Mouse (Mus musculus): ENCODE measurements around the gene Trpv2.
A peak's percentile ranks its signal among the peaks of the same experiment; 100 is the strongest.

Gene Trpv2

DNA sequence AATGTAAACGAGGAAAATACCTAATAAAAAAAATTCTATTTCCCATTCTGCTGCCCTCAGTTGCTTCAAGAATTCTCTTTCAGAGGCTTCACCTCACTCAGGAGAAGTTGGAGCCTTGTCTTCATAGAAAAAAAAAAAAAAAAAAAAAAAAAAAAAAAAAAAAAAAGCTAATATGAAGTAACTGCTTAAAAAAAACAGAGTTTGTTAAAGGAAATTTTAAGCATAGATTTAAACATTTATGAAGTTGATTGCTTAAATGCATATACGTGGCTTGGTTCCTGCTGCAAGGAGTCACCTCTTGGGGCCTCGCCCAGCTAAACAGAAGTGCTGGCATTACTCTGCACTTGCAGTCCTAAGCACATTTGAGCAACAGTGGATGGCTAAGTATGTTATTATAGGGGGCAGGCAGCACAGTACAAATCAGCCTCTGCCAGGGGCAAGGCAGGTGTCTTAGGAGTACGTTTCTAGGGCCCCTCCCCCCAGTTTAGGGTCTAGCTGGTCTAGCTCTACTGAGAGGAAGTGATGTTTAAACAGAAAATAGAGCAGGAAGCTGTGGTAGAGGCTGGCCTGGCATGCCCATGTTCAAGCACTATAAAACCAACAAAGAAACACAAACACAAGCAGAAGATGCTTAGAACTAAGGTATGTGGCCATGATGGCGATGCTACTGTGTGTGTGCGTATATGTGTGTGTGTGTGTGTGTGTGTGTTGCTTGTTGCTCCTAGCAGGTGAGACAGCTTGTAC is at the start of gene Trpv2:
Trpv2 (plus strand) TSS at position 528 of the 744 bp plus-strand sequence.
- DNase-seq (ENCODE audit: low spot score in 2 of 2), result no peak

DNA sequence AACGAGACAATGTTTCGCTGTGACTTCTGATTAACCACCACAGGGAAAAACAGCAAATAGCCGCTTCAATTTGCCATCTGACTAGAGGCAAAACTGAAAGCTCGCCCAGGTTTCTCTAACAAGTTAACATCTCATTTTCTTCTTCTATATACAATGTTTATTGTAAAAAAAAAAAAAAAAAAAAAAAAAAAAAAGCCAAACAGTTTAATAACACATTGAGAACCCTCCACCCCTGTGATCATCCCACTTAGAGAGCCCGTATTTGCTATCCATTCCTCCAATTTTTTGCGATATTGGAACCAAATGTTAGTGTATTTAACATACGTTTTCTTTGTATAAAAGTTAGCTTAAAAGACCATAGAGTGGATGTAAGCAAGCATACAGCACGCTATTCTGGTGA is 37.2 kb upstream of the Trpv2 start:
- DNase-seq (ENCODE audit: low spot score in 2 of 2), result no peak

DNA sequence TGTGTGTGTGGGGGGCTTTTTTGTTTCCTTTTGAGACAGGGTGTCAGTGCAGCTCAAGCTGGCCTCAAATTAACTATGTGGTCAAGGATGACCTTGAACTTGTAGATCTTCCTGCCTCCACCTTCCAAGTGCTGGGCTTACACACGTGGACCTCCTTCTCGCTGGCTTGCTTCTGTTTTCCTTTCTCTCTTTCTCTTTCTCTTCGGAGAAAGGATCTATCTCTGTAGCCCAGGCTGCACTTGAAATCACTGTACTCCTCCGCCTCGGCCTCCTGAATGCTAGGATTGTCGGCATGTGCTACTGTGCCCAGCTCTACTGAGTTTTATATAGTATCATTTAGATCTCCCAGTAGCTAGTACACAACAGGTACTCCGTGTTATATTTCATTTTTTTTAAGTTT is 36.7 kb upstream of the Trpv2 start:
- DNase-seq (ENCODE audit: low spot score in 2 of 2), result no peak

DNA sequence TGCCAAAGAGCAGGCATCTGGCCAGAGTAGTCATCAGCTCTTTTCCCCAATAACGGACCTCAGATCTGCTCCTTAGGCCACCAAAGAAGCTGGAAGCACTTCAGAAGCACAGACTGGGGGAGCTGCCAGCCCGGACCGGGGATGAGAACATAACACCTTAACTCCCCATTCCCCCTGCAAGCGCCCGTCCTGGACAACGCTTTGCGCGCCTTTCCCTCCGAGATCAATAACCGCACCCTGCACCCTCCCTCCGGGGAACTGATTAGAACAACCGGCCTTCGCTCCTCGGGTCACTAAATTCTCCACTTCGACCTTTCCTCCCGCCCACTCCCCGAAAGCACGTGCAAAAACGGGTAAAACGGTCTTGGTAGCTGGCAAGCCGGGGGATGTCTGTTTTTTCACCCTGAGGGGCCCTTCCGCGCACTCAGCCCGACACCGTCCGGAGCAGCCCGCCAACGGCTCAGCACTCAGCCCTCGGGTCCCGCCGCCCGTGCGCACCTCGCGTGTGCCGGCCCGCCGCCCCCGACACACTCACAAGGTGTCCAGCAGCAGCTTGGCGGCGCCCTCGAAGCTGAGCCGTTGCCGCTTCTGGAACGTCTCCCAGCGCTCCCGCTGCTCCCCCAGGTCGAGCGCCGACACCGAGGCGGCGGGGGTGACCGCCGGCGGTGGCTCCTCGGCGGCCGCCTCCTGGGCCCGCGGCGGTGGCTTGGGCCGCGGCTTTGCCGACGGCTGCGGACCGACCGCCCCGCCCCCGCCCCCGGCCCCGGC is 35.8 kb upstream of the Trpv2 start:
- peak; percentile 44 to 46 for DNase-seq (ENCODE audit: low spot score in 2 of 2)

DNA sequence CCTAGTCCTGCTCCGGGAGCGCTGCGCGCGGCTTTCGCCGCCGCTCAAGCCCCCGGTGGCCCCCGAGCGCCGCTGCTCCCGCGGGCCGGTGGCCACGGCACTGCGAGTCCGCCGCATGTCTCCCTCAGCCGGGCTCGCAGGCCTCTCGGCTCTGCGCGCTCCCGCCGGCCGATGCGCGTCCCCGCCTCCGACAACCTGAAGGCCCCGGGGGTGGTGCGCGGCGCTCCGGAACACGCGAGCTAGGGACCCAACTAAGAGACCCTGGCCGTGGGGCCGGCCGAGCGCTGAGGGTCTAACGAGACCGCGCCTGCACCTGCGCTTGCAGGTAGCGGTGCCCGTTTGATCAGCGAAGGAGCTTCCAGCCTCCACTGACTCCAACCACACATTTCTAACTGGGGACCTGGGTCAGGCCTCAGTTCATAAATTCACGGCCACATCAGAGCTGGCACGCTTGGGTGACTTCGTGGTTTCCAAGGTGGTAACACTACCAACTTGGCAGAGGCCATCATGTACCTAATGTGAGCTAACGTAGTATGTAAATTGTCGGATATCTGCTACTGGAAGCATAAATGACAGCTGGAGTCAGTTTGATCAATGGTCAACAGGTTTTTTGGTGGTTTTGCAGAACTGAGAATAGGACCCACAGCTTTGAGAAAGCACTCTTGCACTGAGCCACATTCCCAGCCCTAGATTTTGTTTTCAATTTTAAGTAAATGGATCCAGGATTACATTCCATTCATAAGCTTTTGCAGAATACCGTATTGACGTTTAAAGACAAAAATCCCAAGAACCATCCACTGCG is 35.0 kb upstream of the Trpv2 start, which contains the start of gene Cenpv:
Cenpv (minus strand) TSS at position 173 of the 802 bp plus-strand sequence.
- peak; percentile 73 to 76 for DNase-seq (ENCODE audit: low spot score in 2 of 2)

DNA sequence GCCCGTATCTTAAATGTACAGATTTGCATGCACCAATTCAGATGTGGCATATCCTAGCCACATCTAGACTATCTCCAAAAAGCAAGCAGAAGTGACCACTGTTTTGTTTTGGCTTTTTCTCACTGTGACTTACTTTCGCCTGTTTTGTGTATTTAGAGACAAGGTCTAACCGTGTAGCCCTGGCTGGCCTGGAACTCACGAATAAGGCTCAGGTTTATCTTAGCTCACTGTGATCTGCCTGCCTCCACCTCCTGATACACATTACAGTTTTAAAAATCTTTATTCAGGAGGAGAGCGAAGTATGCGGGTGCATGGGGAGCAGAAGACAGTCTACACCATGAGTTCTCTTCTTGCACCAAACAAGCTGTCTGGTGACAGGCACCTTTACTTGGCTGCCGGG is 34.1 kb upstream of the Trpv2 start:
- no peak for DNase-seq (ENCODE audit: low spot score in 2 of 2)

DNA sequence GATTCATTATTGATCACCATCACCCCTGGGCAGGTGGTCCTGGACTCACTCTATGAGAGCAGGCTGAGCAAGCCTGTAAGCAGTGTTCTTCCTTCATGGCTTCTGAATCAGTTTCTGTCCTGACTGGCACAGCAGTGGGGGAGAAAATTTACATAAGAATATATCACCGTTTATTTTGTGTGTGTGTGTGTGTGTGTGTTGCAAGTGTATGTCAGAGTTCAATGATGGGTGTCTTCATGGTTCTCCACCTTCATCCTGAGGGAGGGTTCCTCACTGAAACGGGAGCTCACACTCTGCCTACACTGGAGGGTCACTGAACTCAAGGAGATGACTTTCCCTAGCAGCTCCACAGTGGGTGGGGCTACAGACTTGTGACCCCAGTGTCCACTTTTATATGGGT is 33.3 kb upstream of the Trpv2 start:
- no peak for DNase-seq (ENCODE audit: low spot score in 2 of 2)

DNA sequence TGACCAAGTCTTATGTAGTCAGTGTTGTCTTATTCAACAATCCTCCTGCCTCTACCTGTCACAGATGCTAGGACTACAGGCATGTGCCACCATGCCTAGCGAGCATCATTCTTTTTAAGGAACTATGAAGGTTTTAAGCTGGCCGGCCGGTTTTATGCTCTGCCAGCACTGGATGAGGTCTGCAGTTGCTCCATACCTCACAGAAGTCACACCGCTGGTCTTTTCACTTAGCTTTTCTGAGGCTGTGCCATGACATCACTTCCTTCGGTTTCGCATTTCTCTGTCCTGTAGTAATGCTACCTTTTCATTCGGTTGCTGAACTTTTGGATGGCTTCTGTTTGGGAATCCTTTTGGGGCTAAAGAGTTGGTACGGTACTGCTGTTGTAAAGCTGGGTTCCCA is 32.7 kb upstream of the Trpv2 start:
- no peak for DNase-seq (ENCODE audit: low spot score in 2 of 2)

DNA sequence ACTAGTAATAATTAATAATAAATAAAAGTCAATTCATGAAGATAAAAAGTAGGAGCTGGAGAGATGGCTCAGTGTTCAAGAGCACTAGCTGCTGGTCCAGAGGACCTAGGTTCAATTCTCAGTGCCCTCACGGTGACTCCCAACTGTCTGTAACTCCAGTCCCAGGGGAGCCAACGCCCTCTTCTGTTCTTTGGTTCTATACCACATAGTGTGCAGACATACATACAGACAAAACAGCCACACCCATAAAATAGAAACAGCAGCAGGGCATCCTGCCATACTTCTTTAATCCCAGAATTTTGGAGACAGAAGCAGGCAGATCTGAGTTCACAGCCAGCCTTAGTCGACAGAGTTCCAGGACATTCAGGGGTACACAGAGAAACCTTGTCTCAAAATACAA is 30.3 kb upstream of the Trpv2 start:
- DNase-seq (ENCODE audit: low spot score in 2 of 2), result no peak

DNA sequence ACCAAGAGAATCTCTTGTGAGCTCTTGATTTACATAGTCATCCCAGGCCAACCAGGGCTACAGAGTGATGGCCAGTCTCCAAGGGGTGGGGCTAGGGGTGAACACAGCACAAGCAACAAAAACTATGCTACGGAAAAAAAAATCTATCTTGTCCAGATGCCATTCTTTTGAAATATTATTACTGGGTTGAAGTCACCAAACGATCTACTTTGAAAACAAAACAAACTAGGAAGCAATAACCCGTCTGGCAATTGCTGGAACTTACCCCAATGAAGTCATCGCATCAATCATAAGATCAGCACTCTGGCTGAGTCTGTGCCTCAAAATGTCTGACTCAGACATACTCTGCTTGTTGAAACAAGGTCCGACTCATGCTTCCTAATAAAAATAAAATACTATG is 24.5 kb upstream of the Trpv2 start:
- DNase-seq (ENCODE audit: low spot score in 2 of 2), result peak in 1 of 2 experiments; percentile 38

DNA sequence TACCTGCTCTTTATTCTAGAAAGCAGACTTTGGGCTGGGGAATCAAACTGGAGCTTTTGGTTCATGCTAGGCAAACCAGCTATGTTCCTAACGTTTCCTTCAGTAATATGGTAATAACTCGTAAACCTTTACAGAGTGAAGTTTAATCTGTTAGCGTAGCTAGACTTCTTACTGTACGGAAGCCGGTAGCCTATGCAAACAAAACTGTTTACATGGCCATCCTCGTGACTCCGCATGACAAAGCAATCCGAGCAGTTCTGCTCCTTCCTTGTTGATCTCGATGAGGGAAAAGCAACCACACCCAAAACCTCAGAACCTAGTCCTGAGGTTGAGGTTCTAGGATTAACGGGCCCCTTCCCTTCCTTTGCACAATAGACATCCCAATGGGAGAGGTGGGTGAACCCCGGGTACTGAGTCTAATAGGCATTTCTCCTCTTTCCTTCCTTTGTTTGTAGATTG is 24.0 kb upstream of the Trpv2 start:
- peak; percentile 42 to 54 for DNase-seq (ENCODE audit: low spot score in 2 of 2)

DNA sequence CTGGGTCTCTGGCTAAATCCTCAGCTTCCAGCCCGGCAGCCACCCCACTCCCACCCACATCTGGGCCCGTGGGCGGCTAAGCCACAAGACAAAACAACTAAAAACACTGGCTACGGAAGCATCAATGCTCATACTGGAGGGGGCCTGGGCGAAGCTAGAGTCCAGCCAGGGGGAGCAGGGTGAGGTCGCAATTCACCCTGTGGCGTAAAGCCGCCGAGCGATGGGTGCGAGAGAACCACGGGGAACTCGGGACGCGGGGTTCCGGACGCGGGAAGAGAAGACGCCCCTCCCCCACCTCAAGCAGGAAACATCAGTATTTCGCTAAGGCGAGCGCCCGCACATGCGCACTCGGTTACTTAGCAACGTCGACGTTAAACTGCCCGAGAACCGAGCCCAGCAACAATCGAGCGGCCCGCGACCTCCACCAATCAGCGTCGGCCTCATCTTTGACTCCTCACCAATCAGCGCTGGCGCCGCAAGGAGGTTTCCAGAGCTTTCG is 23.5 kb upstream of the Trpv2 start, which contains the start of gene Ubb:
Ubb (plus strand) TSS at position 445 of the 499 bp plus-strand sequence.
- peak; percentile 99 for DNase-seq (ENCODE audit: low spot score in 2 of 2)

DNA sequence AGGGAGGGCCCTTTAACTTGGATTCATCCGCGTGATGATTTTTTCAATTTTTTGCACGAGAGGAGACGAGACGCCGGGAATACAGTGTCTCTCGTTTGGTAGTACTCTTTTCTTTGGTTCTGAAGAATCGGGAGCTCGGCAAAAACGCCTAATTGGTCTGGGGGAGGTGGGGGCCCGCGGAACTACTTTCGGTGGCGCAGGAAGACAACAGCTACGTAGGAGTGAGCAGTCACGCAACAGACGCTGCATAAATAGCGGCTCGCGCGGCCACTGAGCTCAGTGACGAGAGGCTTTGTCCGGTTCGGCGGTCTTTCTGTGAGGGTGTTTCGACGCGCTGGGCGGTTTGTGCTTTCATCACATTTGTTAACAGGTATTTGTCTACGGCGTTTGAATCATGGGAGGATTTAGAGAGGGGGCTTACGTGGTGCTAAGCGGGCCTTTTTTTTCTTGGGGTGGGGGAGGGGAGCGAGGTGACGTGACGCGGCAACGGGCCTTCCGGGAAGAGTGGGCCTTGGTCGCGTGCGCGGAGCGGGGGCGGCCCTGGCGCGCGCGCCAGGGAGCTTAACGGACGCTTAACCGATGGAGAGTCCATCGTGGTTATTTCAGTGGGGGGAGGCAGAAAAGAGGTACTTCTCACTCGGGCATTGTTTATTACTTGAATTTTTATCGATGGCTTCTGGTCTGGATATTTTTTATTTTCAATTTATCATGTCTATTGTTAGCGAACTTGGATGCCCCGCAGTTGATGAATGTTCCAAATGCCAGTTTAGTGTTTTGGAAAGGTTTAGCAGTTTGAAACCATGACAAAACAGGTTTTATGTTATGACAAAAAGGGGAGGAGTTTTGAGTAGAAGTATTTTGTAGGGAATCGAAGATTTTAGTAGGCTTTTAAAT is 22.8 kb upstream of the Trpv2 start:
- DNase-seq (ENCODE audit: low spot score in 2 of 2), result peak; percentile 88 to 89

DNA sequence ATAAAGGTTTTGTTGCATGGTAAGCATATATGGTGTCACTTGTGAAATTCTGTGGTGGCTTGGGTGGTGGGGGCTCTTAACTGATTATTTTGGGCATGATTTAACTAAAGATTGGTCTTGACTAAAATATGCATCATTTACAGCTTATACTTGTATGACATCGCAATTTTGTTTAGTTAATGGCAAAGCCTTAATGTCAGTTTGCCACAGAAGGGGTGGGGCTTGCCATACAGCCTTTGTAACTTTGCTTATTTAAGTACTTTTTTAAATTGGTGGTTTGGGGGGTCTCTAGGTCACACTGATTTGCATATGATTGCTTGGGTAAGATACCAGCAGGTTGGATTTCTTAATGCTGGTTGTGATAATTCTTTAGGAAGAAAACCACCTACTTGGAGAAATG is 21.1 kb upstream of the Trpv2 start:
- DNase-seq (ENCODE audit: low spot score in 2 of 2), result no peak

DNA sequence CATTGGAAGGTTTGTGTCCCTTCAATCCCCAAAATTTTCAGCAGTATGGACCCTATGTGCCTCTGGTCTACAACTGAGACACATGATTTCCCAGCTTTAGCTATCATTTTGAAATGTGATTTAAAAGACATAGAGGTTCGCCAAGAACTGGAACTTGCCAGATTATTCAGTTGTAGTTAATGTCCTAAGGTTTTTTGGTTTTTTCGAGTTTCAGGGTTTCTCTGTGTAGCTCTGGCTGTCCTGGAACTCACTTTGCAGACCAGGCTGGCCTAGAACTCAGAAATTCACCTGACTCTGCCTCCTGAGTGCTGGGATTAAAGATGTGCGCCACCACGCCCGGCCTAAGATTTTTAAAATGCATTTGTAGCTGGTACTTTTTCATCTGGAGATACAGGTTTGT is 20.7 kb upstream of the Trpv2 start:
- DNase-seq (ENCODE audit: low spot score in 2 of 2), result no peak

DNA sequence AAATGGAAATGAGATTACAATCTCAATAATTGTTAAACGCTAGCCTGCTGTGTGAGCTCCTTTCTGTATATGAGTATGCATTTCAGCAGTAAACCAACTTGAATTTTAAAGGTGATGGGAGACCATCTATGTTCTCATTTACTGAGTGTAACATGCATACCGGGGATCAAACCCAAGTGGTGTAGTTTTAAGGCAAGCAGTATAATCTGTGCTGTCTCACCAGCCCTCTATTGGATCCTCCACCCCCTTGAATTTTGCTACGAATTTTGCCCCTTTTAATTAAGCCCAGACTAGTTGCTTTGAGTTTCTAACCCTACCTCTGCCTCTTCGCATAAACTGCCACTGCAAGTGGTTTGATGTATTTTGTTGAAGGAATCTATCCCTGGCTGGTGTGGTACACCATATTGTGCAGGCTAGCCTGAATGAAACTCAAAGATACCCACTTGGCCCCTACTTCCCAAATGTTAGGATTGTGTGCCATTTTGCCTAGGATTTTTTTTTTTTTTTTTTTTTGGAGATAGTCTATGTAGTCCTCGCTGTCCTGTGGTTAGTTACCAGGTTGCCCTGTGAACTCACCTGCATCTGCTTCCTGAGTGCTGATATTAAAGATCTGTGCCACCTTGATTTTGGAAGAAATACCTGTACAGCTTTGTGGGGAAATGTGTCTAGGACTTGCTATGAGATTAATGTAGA is 20.0 kb upstream of the Trpv2 start:
- DNase-seq (ENCODE audit: low spot score in 2 of 2), result no peak

DNA sequence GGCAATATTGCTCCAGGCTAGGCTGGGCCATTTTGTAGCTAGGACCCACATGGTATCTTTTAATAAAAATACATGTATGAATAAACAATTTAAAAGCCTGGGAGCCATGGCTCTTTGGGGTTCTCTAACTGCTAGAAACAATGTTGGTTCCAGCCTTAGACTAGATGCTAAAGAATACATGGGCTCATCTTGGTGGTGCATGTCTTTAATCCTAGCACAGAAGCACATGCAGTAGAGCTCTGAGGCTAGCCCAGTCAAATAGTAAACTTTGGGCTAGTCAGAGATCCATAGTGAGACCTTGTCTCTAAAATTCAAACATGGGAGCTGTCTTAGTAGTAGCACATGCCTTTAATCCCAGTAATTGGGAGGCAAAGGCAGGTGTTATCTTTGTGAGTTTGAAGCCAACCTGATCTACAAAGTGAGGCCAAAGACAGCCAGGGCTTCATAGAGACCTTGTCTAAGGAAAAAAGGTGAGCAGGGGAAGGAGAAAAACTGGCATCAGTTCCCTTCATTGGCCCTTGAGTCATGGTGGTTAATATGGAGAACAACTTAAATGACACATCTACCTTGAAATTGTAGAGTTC is 19.3 kb upstream of the Trpv2 start:
- DNase-seq (ENCODE audit: low spot score in 2 of 2), result no peak

DNA sequence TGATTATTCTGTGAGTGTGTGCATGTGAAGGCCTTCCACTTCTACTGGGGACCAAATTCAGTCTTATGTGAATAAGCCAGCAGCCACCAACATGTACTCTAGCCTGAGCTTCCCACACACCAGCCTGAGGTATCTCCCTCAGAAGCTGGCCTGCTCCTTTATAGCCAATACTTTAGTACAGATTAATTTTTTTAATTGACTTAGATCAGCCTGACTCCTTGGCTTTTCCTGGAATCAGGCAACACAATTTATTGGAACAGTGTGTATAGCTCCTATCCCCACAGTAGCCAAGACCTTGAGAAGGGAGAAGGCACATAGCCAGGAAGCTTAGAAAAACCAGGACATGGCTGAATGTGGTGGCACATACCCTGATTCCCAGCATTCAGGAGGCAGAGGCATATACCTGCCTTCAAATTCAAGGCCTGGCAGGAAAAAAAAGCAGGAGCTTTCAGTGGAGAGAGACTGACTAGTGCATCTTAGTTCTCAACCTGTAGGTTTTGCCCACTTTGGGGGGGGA is 18.3 kb upstream of the Trpv2 start:
- DNase-seq (ENCODE audit: low spot score in 2 of 2), result no peak

DNA sequence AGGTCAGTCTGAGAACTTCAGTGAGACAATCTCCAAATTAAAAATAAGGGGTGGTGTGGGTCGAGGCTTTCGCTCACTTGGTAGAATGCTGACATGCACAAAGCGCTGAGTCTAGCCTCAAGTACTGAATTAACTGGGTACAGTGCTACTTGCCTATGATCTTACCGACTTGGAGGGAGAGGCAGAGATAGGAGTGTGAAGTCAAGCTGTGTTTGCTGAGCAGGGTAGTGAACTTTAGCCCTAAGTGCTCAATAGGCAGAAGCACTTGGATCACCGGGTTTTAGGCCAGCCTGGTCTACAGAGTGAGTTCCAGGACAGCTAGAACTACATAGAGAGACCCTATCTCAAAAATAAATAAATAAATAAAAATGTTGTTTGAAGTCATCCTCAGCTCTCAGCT is 17.1 kb upstream of the Trpv2 start:
- no peak for DNase-seq (ENCODE audit: low spot score in 2 of 2)

DNA sequence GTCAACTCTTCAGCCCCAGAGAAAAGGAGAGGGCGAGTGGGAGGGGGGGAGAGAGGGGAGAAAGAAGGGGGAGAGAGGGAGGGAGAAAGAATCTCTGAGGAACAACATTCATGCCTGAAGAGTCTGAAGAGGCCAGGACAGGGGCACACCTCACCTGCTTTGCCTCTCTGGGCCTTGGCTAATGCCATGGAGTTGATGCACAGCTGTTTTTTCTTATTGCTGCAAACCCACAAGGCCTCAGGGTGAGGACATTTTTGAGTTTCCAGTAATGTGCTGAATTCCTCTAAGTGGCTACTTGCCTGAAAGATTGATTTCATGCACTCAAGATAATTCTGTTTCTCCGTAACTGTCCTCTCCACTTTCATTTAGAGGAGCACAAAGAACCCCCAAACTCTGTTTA is 16.1 kb upstream of the Trpv2 start:
- no peak for DNase-seq (ENCODE audit: low spot score in 2 of 2)
